13 mouse cellular contexts compared by ENCODE assay signal in the genomic region with DNA sequence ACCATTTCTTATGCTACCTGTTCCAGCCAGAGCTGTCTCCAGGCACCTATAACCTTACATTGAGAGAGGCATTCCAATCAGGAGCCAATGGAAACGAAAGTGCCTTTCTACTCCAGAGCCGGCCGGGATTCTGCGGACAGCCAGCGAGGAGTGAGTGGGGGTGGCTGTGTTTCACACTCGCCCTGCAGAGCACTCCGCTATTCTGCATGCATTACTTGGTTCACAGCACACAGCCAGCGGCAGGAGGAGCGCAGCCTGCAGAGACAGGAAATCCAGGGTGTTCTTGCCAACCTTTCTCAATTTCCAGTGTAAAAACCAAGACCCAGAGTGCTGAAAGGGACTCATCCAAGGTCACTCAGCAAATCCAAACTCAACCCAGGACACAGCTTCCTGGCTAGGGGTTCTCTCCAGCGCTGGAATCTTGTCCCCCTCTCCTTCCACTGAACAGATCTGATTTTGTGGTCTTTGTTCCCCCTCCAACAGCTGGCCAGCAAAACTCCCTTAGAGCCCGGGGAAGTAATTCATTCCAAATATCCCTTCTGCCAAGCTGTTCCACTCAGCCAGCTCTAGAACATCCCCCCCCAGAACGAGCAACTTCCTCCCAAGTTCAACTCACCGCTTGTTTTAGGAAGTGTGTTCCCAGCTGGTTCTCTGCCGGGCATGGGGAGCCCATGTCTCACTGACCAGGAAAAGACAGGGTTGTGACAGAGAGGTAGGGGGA. TPM values are rescaled to one million over a fixed set of nuclear protein-coding genes. Genes with fewer than 3 reads are reported as not detected.
DNase-seq lines count a peak whose midpoint lies in the region; ATAC-seq and TF ChIP-seq lines count a peak whose summit lies in the region.
"Had no signal": no experiment of that assay in that cellular context is flagged by ENCODE, and none has a peak within 500 bp of the region (broad histone marks: within the 10 kb centered on the region; RNA-seq: fewer than 3 reads in every experiment).

No protein-coding gene starts in this region.

- peaks cover 48% of the 10 kb centered on the region for H3K4me1 ChIP-seq in midbrain, embryonic 10.5 days
- no peaks in the 10 kb centered on the region for H3K4me1 ChIP-seq in midbrain, postnatal 0 days (ENCODE audit: insufficient read depth, low read length)
- H3K4me1 ChIP-seq: liver, embryonic 13.5 days had no signal

- no peak overlapping the region for H3K9ac ChIP-seq in midbrain, postnatal 0 days (replicated peaks; ENCODE audit: low read length, poor library complexity, severe bottlenecking)
- H3K9ac ChIP-seq: heart, embryonic 13.5 days; liver, embryonic 13.5 days had no signal

- intact Hi-C loops in heart, postnatal 25 days (cut with DNase I): no loop called here

- 22% methylated on average over 14 of the region's 14 CpGs for WGBS in midbrain, embryonic 10.5 days
- WGBS in midbrain, postnatal 0 days: 16% methylated on average over 14 of the region's 14 CpGs

- peak; percentile 28 to 47 for DNase-seq in heart, adult 18-20 months
- DNase-seq in heart, postnatal 25 days (ENCODE audit: low spot score): no peak
- peak; percentile 52 for DNase-seq in midbrain, embryonic 10.5 days (ENCODE audit: low spot score)
- no peak for DNase-seq in midbrain, postnatal 0 days (ENCODE audit: low spot score)
- peak; percentile 66 for DNase-seq in retina, embryonic 14.5 days (ENCODE audit: low spot score)
- no peak for DNase-seq in cerebellum, adult 11-12 months
- no peak for DNase-seq in urinary bladder, postnatal 36 days (ENCODE audit: low spot score in 2 of 2)
- DNase-seq: liver, embryonic 13.5 days; thymus, postnatal 14 days had no signal

- TF ChIP-seq CTCF in midbrain, postnatal 0 days (IDR thresholded peaks at IDR 0.05): no peak

- peak overlapping the region; percentile 76 for H3K27ac ChIP-seq in midbrain, embryonic 10.5 days (replicated peaks)
- no peak overlapping the region for H3K27ac ChIP-seq in midbrain, postnatal 0 days (ENCODE audit: low read depth, low read length)
- H3K27ac ChIP-seq: heart, embryonic 13.5 days; liver, embryonic 13.5 days had no signal

- 0 out of 2 replicates have a peak overlapping the region, but pooled peaks have one; percentile 14 for H3K4me3 ChIP-seq in midbrain, embryonic 10.5 days
- no peak overlapping the region for H3K4me3 ChIP-seq in midbrain, postnatal 0 days (ENCODE audit: low read depth, low read length)
- H3K4me3 ChIP-seq: erythroblast, embryonic 14.5 days; heart, embryonic 13.5 days; liver, embryonic 13.5 days had no signal

- no peaks in the 10 kb centered on the region for H3K36me3 ChIP-seq in midbrain, embryonic 10.5 days
- H3K36me3 ChIP-seq in midbrain, postnatal 0 days (ENCODE audit: insufficient read depth, low read length): no peaks in the 10 kb centered on the region
- H3K36me3 ChIP-seq: heart, embryonic 13.5 days; liver, embryonic 13.5 days had no signal

- peaks cover 63% of the 10 kb centered on the region for H3K27me3 ChIP-seq in midbrain, embryonic 10.5 days (ENCODE audit: low read depth, poor library complexity, severe bottlenecking)
- peaks cover 2% of the 10 kb centered on the region; the same call in 1 of the 2 replicates for H3K27me3 ChIP-seq in midbrain, postnatal 0 days (ENCODE audit: insufficient read depth, low read length)

- no peaks in the 10 kb centered on the region for H3K9me3 ChIP-seq in midbrain, embryonic 10.5 days (replicated peaks)
- no peaks in the 10 kb centered on the region for H3K9me3 ChIP-seq in midbrain, postnatal 0 days (ENCODE audit: low read length)
- H3K9me3 ChIP-seq: heart, embryonic 13.5 days; liver, embryonic 13.5 days had no signal

- ATAC-seq in midbrain, postnatal 0 days (ENCODE audit: low FRiP score): no peak
- ATAC-seq in granulocyte monocyte progenitor cell, adult 5-6 weeks (replicated peaks; ENCODE audit: poor library complexity, severe bottlenecking): peak; percentile 36; the same call in 1 of the 2 replicates

- H3K4me2 ChIP-seq in midbrain, postnatal 0 days (ENCODE audit: low read depth, low read length, poor library complexity, severe bottlenecking): no peak overlapping the region
- H3K4me2 ChIP-seq: liver, embryonic 13.5 days had no signal

RNA-seq across cellular contexts. Expression of a gene that starts 0.7 kb away (rescaled TPM):
- under 1 TPM in 1 of 2 experiments, not detected in 1; 0.15 TPM for total RNA-seq in heart, adult 18-20 months (2021)
- total RNA-seq in heart, postnatal 25 days (2021): under 1 TPM; 0.06 to 0.16 TPM
- polyA plus RNA-seq in midbrain, embryonic 10.5 days (2016; fragmentation: Nextera tagmentation; extraction: Ambion mirVana): 0.19 and 0.52 TPM in 2 replicates
- 0.61 and 1.6 TPM in 2 replicates for total RNA-seq in midbrain, postnatal 0 days (2014; rRNA removed)
- 0.27 and 0.28 TPM in 2 replicates for polyA plus RNA-seq in midbrain, postnatal 0 days (2015; fragmentation: Nextera tagmentation; extraction: Ambion mirVana)
- not detected in 2 replicates for total RNA-seq in granulocyte monocyte progenitor cell, adult 5-6 weeks (2014; fragmentation: Nextera tagmentation)
- not detected in 2 replicates for total RNA-seq in granulocyte monocyte progenitor cell, adult 5-6 weeks (2017)
- total RNA-seq: CH12.LX had no signal
- polyA plus RNA-seq: erythroblast, embryonic 14.5 days; heart, embryonic 13.5 days; liver, embryonic 13.5 days had no signal

RNA-seq across cellular contexts. Expression of a gene that starts 22.2 kb away (rescaled TPM):
- not detected for total RNA-seq in heart, adult 18-20 months (2021)
- total RNA-seq in heart, postnatal 25 days (2021): not detected
- 0.28 TPM in 1 of 2 replicates, not detected in the other for polyA plus RNA-seq in midbrain, embryonic 10.5 days (2016; fragmentation: Nextera tagmentation; extraction: Ambion mirVana)
- total RNA-seq in midbrain, postnatal 0 days (2014; rRNA removed): 0.33 and 1.0 TPM in 2 replicates
- 0.22 and 0.23 TPM in 2 replicates for polyA plus RNA-seq in midbrain, postnatal 0 days (2015; fragmentation: Nextera tagmentation; extraction: Ambion mirVana)
- not detected in 2 replicates for total RNA-seq in granulocyte monocyte progenitor cell, adult 5-6 weeks (2014; fragmentation: Nextera tagmentation)
- total RNA-seq in granulocyte monocyte progenitor cell, adult 5-6 weeks (2017): not detected in 2 replicates
- total RNA-seq: CH12.LX had no signal
- polyA plus RNA-seq: erythroblast, embryonic 14.5 days; heart, embryonic 13.5 days; liver, embryonic 13.5 days had no signal

RNA-seq across cellular contexts. Expression of a gene that starts 29.8 kb away (rescaled TPM):
- total RNA-seq in heart, adult 18-20 months (2021): 1 to 10 TPM; 3.5 to 4.5 TPM
- total RNA-seq in heart, postnatal 25 days (2021): 1 to 10 TPM; 2.9 to 4.2 TPM
- polyA plus RNA-seq in midbrain, embryonic 10.5 days (2016; fragmentation: Nextera tagmentation; extraction: Ambion mirVana): 15.3 and 16.7 TPM in 2 replicates
- total RNA-seq in midbrain, postnatal 0 days (2014; rRNA removed): 20.1 and 22.5 TPM in 2 replicates
- 9.6 and 10.2 TPM in 2 replicates for polyA plus RNA-seq in midbrain, postnatal 0 days (2015; fragmentation: Nextera tagmentation; extraction: Ambion mirVana)
- total RNA-seq in granulocyte monocyte progenitor cell, adult 5-6 weeks (2014; fragmentation: Nextera tagmentation): 3.0 and 13.8 TPM in 2 replicates
- total RNA-seq in granulocyte monocyte progenitor cell, adult 5-6 weeks (2017): 6.8 and 11.0 TPM in 2 replicates

RNA-seq across cellular contexts. Expression of a gene that starts 31.4 kb away (rescaled TPM):
- 10 to 100 TPM; 26.5 to 28.0 TPM for total RNA-seq in heart, adult 18-20 months (2021)
- total RNA-seq in heart, postnatal 25 days (2021): 10 to 100 TPM; 45.5 to 49.2 TPM
- polyA plus RNA-seq in midbrain, embryonic 10.5 days (2016; fragmentation: Nextera tagmentation; extraction: Ambion mirVana): 20.5 and 32.9 TPM in 2 replicates
- total RNA-seq in midbrain, postnatal 0 days (2014; rRNA removed): 8.5 and 13.5 TPM in 2 replicates
- polyA plus RNA-seq in midbrain, postnatal 0 days (2015; fragmentation: Nextera tagmentation; extraction: Ambion mirVana): 11.6 and 11.8 TPM in 2 replicates
- not detected in 2 replicates for total RNA-seq in granulocyte monocyte progenitor cell, adult 5-6 weeks (2014; fragmentation: Nextera tagmentation)
- not detected in 2 replicates for total RNA-seq in granulocyte monocyte progenitor cell, adult 5-6 weeks (2017)
- total RNA-seq: CH12.LX had no signal
- polyA plus RNA-seq: erythroblast, embryonic 14.5 days had no signal

RNA-seq across cellular contexts. Expression of a gene that starts 59.7 kb away (rescaled TPM):
- total RNA-seq in heart, adult 18-20 months (2021): under 1 TPM in 1 of 2 experiments, not detected in 1; 0.15 TPM
- not detected for total RNA-seq in heart, postnatal 25 days (2021)
- 0.19 and 0.30 TPM in 2 replicates for polyA plus RNA-seq in midbrain, embryonic 10.5 days (2016; fragmentation: Nextera tagmentation; extraction: Ambion mirVana)
- 0.47 and 1.1 TPM in 2 replicates for total RNA-seq in midbrain, postnatal 0 days (2014; rRNA removed)
- polyA plus RNA-seq in midbrain, postnatal 0 days (2015; fragmentation: Nextera tagmentation; extraction: Ambion mirVana): 0.51 and 0.60 TPM in 2 replicates
- not detected in 2 replicates for total RNA-seq in granulocyte monocyte progenitor cell, adult 5-6 weeks (2014; fragmentation: Nextera tagmentation)
- 0.13 TPM in 1 of 2 replicates, not detected in the other for total RNA-seq in granulocyte monocyte progenitor cell, adult 5-6 weeks (2017)
- polyA plus RNA-seq: erythroblast, embryonic 14.5 days had no signal

Comparison
In these comparisons a context has a peak if more than half of its experiments do, and no peak if none do; other contexts are left out.
1. DNase-seq: peak in heart, adult 18-20 months (2 of 2), midbrain, embryonic 10.5 days (single experiment) and retina, embryonic 14.5 days (single experiment); none in heart, postnatal 25 days (single experiment), midbrain, postnatal 0 days (single experiment), cerebellum, adult 11-12 months (single experiment) and urinary bladder, postnatal 36 days (0 of 2).